Comparison of ENCODE assay signal across 8 mouse cellular contexts in genomic region chr3:89337062-89337720, GRCm38 (mm10). TPM values are rescaled to one million over a fixed set of nuclear protein-coding genes. Genes with fewer than 3 reads are reported as not detected.
DNase-seq lines count a peak whose midpoint lies in the region; ATAC-seq and TF ChIP-seq lines count a peak whose summit lies in the region.

No protein-coding gene starts in this region.

- H3K27me3 ChIP-seq in liver, adult 2 months (ENCODE audit: control insufficient read depth, insufficient read depth, low read length) = 0 out of 2 replicates have a peak, but pooled peaks cover 2% of the 10 kb centered on the region
- H3K27me3 ChIP-seq in hindbrain, embryonic 16.5 days (replicated peaks; ENCODE audit: control insufficient read depth, insufficient read depth, low read length) = no peaks in the 10 kb centered on the region
- no peaks in the 10 kb centered on the region for H3K27me3 ChIP-seq in neural tube, embryonic 12.5 days (replicated peaks)

- H3K4me1 ChIP-seq in liver, adult 2 months (ENCODE audit: control insufficient read depth, insufficient read depth, low read length) = peaks cover 7% of the 10 kb centered on the region; the same call in 1 of the 2 replicates
- H3K4me1 ChIP-seq in cortical plate, adult 2 months (ENCODE audit: control insufficient read depth, insufficient read depth, low read length) = no peaks in the 10 kb centered on the region
- H3K4me1 ChIP-seq in hindbrain, embryonic 16.5 days (ENCODE audit: control insufficient read depth, insufficient read depth, low read depth, low read length) = peaks cover 37% of the 10 kb centered on the region
- peaks cover 60% of the 10 kb centered on the region for H3K4me1 ChIP-seq in neural tube, embryonic 12.5 days

- ATAC-seq in hindbrain, embryonic 16.5 days = peak; percentile 9; the same call in 1 of the 2 replicates
- ATAC-seq in neural tube, embryonic 12.5 days (ENCODE audit: low FRiP score, low read depth) = no peak

- 14% methylated on average over 20 of the region's 21 CpGs for WGBS in liver, adult 2 months
- under 1% methylated on average over 21 of the region's 21 CpGs for WGBS in hindbrain, embryonic 16.5 days
- WGBS in neural tube, embryonic 12.5 days = under 1% methylated on average over 21 of the region's 21 CpGs

- no peaks in the 10 kb centered on the region for H3K36me3 ChIP-seq in liver, adult 2 months (ENCODE audit: control insufficient read depth, insufficient read depth, low read length)
- H3K36me3 ChIP-seq in hindbrain, embryonic 16.5 days (ENCODE audit: control insufficient read depth, insufficient read depth, low read length) = no peaks in the 10 kb centered on the region; the same call in 1 of the 2 replicates
- H3K36me3 ChIP-seq in neural tube, embryonic 12.5 days = peaks cover 16% of the 10 kb centered on the region

- H3K79me2 ChIP-seq in liver, adult 2 months (ENCODE audit: control insufficient read depth, insufficient read depth, low read length) = no peaks in the 10 kb centered on the region

- no peak for DNase-seq in liver, adult 2 months (ENCODE audit: extremely low read depth, low read depth, low spot score)
- DNase-seq in liver (no peak), adipocyte (ENCODE audit: low spot score) (no peak)
- no peak for DNase-seq in adrenal gland, postnatal 10 days
- no peak for DNase-seq in layer of hippocampus, adult 11-12 months (ENCODE audit: low spot score)

- H3K4me2 ChIP-seq in hindbrain, embryonic 16.5 days (ENCODE audit: low read length) = peak overlapping the region; percentile 98
- H3K4me2 ChIP-seq in neural tube, embryonic 12.5 days (replicated peaks) = peak overlapping the region; percentile 79

- H3K4me3 ChIP-seq in liver, adult 2 months (ENCODE audit: insufficient read depth, low read depth, low read length) = peak overlapping the region; percentile 66; the same call in 1 of the 2 replicates
- peak overlapping the region; percentile 34 for H3K4me3 ChIP-seq in cortical plate, adult 2 months (ENCODE audit: insufficient read depth, low read length)
- H3K4me3 ChIP-seq in hindbrain, embryonic 16.5 days (ENCODE audit: low read length) = peak overlapping the region; percentile 77
- peak overlapping the region; percentile 77 for H3K4me3 ChIP-seq in neural tube, embryonic 12.5 days

- no peak for TF ChIP-seq CTCF in liver, adult 2 months (IDR thresholded peaks at IDR 0.05; ENCODE audit: low read depth, low read length)
- TF ChIP-seq CTCF in cortical plate, adult 2 months (IDR thresholded peaks at IDR 0.05; ENCODE audit: extremely low read depth, insufficient read depth, low read length) = no peak

- H3K9me3 ChIP-seq in hindbrain, embryonic 16.5 days (ENCODE audit: control insufficient read depth, low read length) = no peaks in the 10 kb centered on the region
- H3K9me3 ChIP-seq in neural tube, embryonic 12.5 days = no peaks in the 10 kb centered on the region

- TF ChIP-seq POLR2A in liver, adult 2 months (IDR thresholded peaks at IDR 0.05; ENCODE audit: extremely low read depth, insufficient read depth, low read length) = no peak
- no peak for TF ChIP-seq POLR2A in cortical plate, adult 2 months (IDR thresholded peaks at IDR 0.05; ENCODE audit: extremely low read depth, insufficient read depth, low read length)

- H3K27ac ChIP-seq in liver, adult 2 months (replicated peaks; ENCODE audit: insufficient read depth, low read depth, low read length) = no peak overlapping the region
- no peak overlapping the region for H3K27ac ChIP-seq in cortical plate, adult 2 months (ENCODE audit: insufficient read depth, low read length)
- peak overlapping the region; percentile 66 for H3K27ac ChIP-seq in hindbrain, embryonic 16.5 days (ENCODE audit: low read depth, low read length)
- peak overlapping the region; percentile 68 for H3K27ac ChIP-seq in neural tube, embryonic 12.5 days

- H3K9ac ChIP-seq in liver, adult 2 months (ENCODE audit: low read depth, low read length) = peak overlapping the region; percentile 72; the same call in 1 of the 2 replicates
- peak overlapping the region; percentile 84 for H3K9ac ChIP-seq in hindbrain, embryonic 16.5 days (ENCODE audit: low read depth, low read length)
- H3K9ac ChIP-seq in neural tube, embryonic 12.5 days = peak overlapping the region; percentile 83

RNA-seq across cellular contexts. Expression of gene Efna4, which starts 0.6 kb away (rescaled TPM):
- total RNA-seq in liver, adult 2 months (2014; rRNA removed) = not detected in 2 replicates
- polyA plus RNA-seq in liver, adult 2 months (2012; rRNA removed) = 0.06 and 0.27 TPM in 2 replicates
- 0.59 and 1.1 TPM in 2 replicates for polyA plus RNA-seq in cortical plate, adult 2 months (2012; rRNA removed)
- 3.9 and 5.0 TPM in 2 replicates for polyA plus RNA-seq in hindbrain, embryonic 16.5 days (2015; fragmentation: Nextera tagmentation; extraction: Ambion mirVana)
- 15.8 and 17.8 TPM in 2 replicates for polyA plus RNA-seq in neural tube, embryonic 12.5 days (2016; fragmentation: Nextera tagmentation; extraction: Ambion mirVana)
- total RNA-seq in adrenal gland, postnatal 10 days (2021) = 1 to 10 TPM; 1.7 to 2.2 TPM

RNA-seq across cellular contexts. Expression of gene Adam15, which starts 12.6 kb away (rescaled TPM):
- 1.4 and 2.6 TPM in 2 replicates for total RNA-seq in liver, adult 2 months (2014; rRNA removed)
- polyA plus RNA-seq in liver, adult 2 months (2012; rRNA removed) = 4.7 and 5.4 TPM in 2 replicates
- polyA plus RNA-seq in cortical plate, adult 2 months (2012; rRNA removed) = 170 and 178 TPM in 2 replicates
- 74.6 and 84.1 TPM in 2 replicates for polyA plus RNA-seq in hindbrain, embryonic 16.5 days (2015; fragmentation: Nextera tagmentation; extraction: Ambion mirVana)
- 37.1 and 40.4 TPM in 2 replicates for polyA plus RNA-seq in neural tube, embryonic 12.5 days (2016; fragmentation: Nextera tagmentation; extraction: Ambion mirVana)
- total RNA-seq in adrenal gland, postnatal 10 days (2021) = 10 to 100 TPM; 62.8 to 68.9 TPM

RNA-seq across cellular contexts. Expression of gene Efna3, which starts 14.4 kb away (rescaled TPM):
- total RNA-seq in liver, adult 2 months (2014; rRNA removed) = not detected in 2 replicates
- not detected in 2 replicates for polyA plus RNA-seq in liver, adult 2 months (2012; rRNA removed)
- polyA plus RNA-seq in cortical plate, adult 2 months (2012; rRNA removed) = 79.9 and 85.1 TPM in 2 replicates
- polyA plus RNA-seq in hindbrain, embryonic 16.5 days (2015; fragmentation: Nextera tagmentation; extraction: Ambion mirVana) = 77.9 and 78.0 TPM in 2 replicates
- polyA plus RNA-seq in neural tube, embryonic 12.5 days (2016; fragmentation: Nextera tagmentation; extraction: Ambion mirVana) = 51.3 and 54.7 TPM in 2 replicates
- total RNA-seq in adrenal gland, postnatal 10 days (2021) = under 1 TPM; 0.51 to 0.73 TPM

RNA-seq across cellular contexts. Expression of gene Dcst2, which starts 24.6 kb away (rescaled TPM):
- total RNA-seq in liver, adult 2 months (2014; rRNA removed) = not detected in 2 replicates
- polyA plus RNA-seq in liver, adult 2 months (2012; rRNA removed) = 0.05 TPM in 1 of 2 replicates, not detected in the other
- 0.61 and 0.75 TPM in 2 replicates for polyA plus RNA-seq in cortical plate, adult 2 months (2012; rRNA removed)
- 0.10 and 0.11 TPM in 2 replicates for polyA plus RNA-seq in hindbrain, embryonic 16.5 days (2015; fragmentation: Nextera tagmentation; extraction: Ambion mirVana)
- polyA plus RNA-seq in neural tube, embryonic 12.5 days (2016; fragmentation: Nextera tagmentation; extraction: Ambion mirVana) = 0.10 and 0.17 TPM in 2 replicates
- total RNA-seq in adrenal gland, postnatal 10 days (2021) = under 1 TPM; 0.48 to 0.82 TPM

RNA-seq across cellular contexts. Expression of gene Dcst1, which starts 27.9 kb away (rescaled TPM):
- not detected in 2 replicates for total RNA-seq in liver, adult 2 months (2014; rRNA removed)
- polyA plus RNA-seq in liver, adult 2 months (2012; rRNA removed) = 0.04 TPM in 1 of 2 replicates, not detected in the other
- polyA plus RNA-seq in cortical plate, adult 2 months (2012; rRNA removed) = 0.06 TPM in 1 of 2 replicates, not detected in the other
- 0.66 and 1.1 TPM in 2 replicates for polyA plus RNA-seq in hindbrain, embryonic 16.5 days (2015; fragmentation: Nextera tagmentation; extraction: Ambion mirVana)
- polyA plus RNA-seq in neural tube, embryonic 12.5 days (2016; fragmentation: Nextera tagmentation; extraction: Ambion mirVana) = 0.57 and 0.68 TPM in 2 replicates
- under 1 TPM in 1 of 2 experiments, not detected in 1; 0.45 TPM for total RNA-seq in adrenal gland, postnatal 10 days (2021)

Comparison
In these comparisons a context has a peak if more than half of its experiments do, and no peak if none do; other contexts are left out.
1. H3K27ac ChIP-seq: peak in hindbrain, embryonic 16.5 days (single experiment) and neural tube, embryonic 12.5 days (single experiment); none in liver, adult 2 months (single experiment) and cortical plate, adult 2 months (single experiment).
2. RNA of gene Efna3, which starts 14.4 kb away (polyA plus RNA-seq): 79.9 to 85.1 TPM in cortical plate, adult 2 months, 77.9 to 78.0 TPM in hindbrain, embryonic 16.5 days and 51.3 to 54.7 TPM in neural tube, embryonic 12.5 days; not detected in liver, adult 2 months; every median in the first group is over 10 times any median in the second.
3. Peak in every context shown above with its lines, with median percentiles within 50 percentile points of each other: H3K4me3 ChIP-seq and H3K9ac ChIP-seq.